Mouse (Mus musculus) c-Kit-positive CD71-negative TER-119-negative erythroid progenitor cells, embryonic 14.5 days (primary cell): Measurements from ENCODE around the gene Vmn1r151.
"Not testable (repeated sequence)": the region's sequence is repeated elsewhere in the genome, so short reads cannot be mapped to it uniquely, and the experiment has no call there.

Experiments used
- DNase-seq: peaks from one replicate; pipeline ENCODE4 v3.0.0-alpha.2; 2013; ENCODE audit warnings: low read depth

Vmn1r151 gene

DNA sequence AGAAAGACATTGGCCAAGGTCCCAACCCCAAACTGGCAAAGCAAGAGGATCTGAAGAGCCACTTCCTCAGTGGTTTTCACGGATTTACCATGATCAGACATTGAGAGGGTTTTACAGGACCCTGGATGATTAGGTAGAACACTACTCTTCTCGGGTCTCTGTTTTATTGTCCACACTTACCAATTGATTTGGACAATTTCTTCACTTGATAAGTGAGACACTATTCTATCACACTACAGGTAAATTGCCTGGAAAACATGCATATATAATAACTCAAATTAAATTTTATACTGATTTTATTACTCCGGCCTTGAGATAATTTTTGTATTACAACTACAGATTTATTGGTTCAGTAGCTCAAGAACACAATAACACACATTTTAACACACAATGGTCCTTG lies at the start of gene Vmn1r151:
Gene Vmn1r151 (minus strand): TSS at position 101 of the 400 bp plus-strand sequence.
- DNase-seq: not testable (repeated sequence)

DNA sequence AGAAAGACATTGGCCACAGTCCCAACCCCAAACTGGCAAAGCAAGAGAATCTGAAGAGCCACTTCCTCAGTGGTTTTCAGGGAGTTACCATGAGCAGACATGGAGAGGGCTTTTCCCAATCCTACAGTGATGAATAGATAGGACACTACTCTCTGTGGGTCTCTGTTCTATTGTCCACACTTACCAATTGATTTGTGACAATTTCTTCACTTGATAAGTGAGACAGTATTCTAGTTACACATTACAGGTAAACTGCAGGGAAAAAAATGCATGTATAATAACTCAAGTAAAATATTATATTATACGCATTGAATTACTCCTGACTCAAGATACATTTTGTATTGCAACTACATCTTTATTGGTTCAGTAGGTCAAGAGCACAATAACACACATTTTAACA lies 35.3 kb upstream of the Vmn1r151 start, which contains the start of gene Gm8677:
Gene Gm8677 (minus strand): TSS at position 101 of the 400 bp plus-strand sequence.
- not testable (repeated sequence) for DNase-seq

DNA sequence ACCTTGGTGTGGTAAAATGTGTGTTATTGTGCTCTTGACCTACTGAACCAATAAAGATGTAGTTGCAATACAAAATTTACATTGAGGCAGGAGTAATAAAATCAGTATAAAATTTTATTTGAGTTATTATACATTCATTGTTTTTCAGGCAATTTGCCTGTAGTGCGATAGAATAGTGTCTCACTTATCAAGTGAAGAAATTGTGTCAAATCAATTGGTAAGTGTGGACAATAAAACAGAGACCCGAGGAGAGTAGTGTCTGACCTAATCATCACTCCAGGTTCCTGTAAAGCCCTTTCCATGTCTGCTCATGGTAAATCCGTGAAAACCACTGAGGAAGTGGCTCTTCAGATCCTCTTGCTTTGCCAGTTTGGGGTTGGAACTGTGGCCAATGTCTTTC lies 23.2 kb upstream of the Vmn1r151 start, which contains the start of gene Vmn1r152:
Gene Vmn1r152 (plus strand): TSS at position 301 of the 400 bp plus-strand sequence.
- not testable (repeated sequence) for DNase-seq

DNA sequence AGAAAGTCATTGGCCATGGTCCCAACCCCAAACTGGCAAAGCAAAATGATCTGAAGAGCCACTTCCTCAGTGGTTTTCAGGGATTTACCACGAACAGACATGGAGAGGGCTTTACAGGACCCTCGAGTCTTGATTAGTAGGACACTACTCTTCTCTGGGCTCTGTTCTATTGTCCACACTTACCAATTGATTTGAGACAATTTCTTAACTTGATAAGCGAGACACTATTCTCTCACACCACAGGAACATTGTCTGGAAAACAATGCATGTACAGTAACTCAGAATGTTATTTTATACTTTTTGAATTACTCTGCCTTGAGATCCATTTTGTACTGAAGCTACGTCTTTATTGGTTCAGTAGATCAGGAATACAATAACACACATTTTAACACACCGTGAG lies 35.5 kb downstream of the Vmn1r151 start, which contains the start of gene Gm10665:
Gene Gm10665 (minus strand): TSS at position 101 of the 400 bp plus-strand sequence.
- not testable (repeated sequence) for DNase-seq
